Mouse (Mus musculus) gastrocnemius, postnatal 14 days (tissue): ENCODE results near the gene Zfp280b. TPM values are rescaled to one million over a fixed set of nuclear protein-coding genes. Genes with fewer than 3 reads are reported as not detected.
A peak's percentile ranks its signal among the peaks of the same experiment; 100 is the strongest.
"Not testable (repeated sequence)": the region's sequence is repeated elsewhere in the genome, so short reads cannot be mapped to it uniquely, and the experiment has no call there.

Experiments used
- DNase-seq: peaks from one replicate; pipeline ENCODE4 v3.0.0; 2021; ENCODE audit warnings: mixed read lengths
- intact Hi-C: fragments of 180-260 bp; cut with DNase I; formaldehyde crosslinking; loops from one replicate; pipeline ENCODE4 v1.15.1; 2025; ENCODE audit warnings: low total_unique reads
- long read RNA-seq, 2 experiments: library from polyadenylated mRNA; stranded (forward); transcript quantifications; one replicate each; pipeline ENCODE4 v2.0.0; 2021
- total RNA-seq, 2 experiments: library from RNA; stranded (reverse); gene quantifications; 2 replicates each; pipeline ENCODE4 v1.2.3; 2021

Gene Zfp280b
- total RNA-seq, result 1 to 10 TPM; 7.5 TPM
- long read RNA-seq, experiment 1, full-length matches to known transcripts, result 1 of 5 reads
- long read RNA-seq, experiment 1, partial matches to known transcripts, result 0 of 5 reads
- long read RNA-seq, experiment 1, other reads (novel, unspliced or antisense), result 4 of 5 reads
- long read RNA-seq, experiment 2, full-length matches to known transcripts, result 1 of 4 reads
- long read RNA-seq, experiment 2, partial matches to known transcripts, result 0 of 4 reads
- long read RNA-seq, experiment 2, other reads (novel, unspliced or antisense), result 3 of 4 reads

- intact Hi-C loops, result no loop called here
- DNase-seq, result peak; percentile 96
These were observed at the start of gene Zfp280b for GRCm38 (mm10) chr10:76032402-76033118. TSS of gene Zfp280b (plus strand) at chr10:76032650.

- intact Hi-C loops, result no loop called here
- no peak for DNase-seq
These were observed 41.9 kb upstream of the Zfp280b start for GRCm38 (mm10) chr10:75990430-75991042.

DNA sequence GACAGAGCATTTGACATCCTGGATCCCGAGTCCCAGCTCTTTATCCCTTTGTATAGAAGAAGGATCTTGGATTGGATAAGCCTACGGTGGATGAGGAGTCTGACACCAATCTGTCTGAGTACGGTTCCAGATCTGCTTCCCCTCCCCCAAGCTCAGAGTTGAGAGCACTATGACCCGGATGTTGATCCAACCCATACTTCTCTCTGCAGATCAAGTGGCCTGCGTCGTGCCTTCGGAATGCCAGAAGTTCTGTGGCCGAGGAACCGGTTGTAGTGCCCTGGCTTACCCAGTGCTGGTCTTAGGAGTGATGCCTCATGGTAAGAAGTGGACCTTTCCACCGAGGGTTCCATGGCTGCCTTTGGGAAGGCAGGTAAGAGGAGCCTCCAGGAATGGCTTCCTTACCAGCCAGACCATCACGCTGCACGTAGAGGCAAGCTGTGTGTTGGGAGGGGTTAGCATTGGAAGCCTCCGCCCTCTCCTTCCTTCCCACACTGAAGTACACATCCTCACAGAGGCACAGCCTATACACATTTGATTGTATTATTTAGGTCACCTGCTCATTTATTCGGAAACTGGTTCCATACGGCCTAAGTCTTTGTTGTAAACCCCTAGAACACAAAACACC lies 38.7 kb upstream of the Zfp280b start:
- no peak for DNase-seq
- intact Hi-C loops, result no loop called here

- DNase-seq, intact Hi-C loops: not testable (repeated sequence)
These were observed 37.8 kb upstream of the Zfp280b start for GRCm38 (mm10) chr10:75994531-75995210.

- intact Hi-C loops, result no loop called here
- no peak for DNase-seq
These were observed 37.0 kb upstream of the Zfp280b start for GRCm38 (mm10) chr10:75995463-75995862.

DNA sequence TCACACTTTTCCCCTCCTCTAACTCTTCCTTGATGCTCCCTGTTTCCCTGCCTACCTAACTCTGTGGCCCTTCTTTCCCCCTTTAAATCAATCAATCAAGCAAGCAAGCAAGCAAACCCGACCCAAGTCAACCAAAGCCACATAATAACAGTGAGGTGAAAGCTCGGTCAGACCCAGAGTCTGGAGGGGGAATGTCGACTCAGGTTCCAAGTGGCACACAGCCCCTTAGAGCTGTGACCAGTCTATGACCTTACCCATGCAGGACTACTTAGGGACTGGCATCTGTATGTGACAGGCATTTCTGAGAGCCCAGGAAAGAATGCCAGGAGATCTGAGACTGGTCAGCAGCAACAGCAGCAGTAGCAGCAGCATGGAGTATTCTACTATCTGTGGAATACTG lies 36.1 kb upstream of the Zfp280b start:
- DNase-seq, result no peak
- intact Hi-C loops, result no loop called here

DNA sequence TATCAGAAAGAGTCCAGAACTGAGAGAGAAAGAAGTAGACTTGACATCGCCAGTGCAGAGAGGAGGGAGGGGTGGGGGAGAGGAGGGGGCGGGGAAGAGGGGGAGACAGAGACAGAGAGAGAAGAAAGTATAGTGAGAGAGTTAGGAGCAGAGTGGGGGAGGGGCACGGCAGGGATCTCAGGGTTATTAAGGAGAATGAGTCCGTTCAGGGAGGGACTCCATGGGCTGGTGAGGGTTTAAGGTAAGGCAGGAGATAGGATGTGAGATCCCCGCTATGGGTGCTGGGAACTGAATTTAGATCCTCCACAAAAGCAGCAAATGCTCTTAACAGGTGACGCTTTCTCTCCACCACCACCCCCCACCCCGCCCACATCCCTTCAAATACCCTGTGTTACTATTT lies 31.3 kb upstream of the Zfp280b start:
- no peak for DNase-seq

GRCm38 (mm10) chr10:76002101-76002521 lies 30.3 kb upstream of the Zfp280b start:
- peak; percentile 54 for DNase-seq
- intact Hi-C loops, result no loop called here

More for the DNA sequence above, 31.3 kb upstream of the Zfp280b start:
- intact Hi-C loops, result no loop called here

DNA sequence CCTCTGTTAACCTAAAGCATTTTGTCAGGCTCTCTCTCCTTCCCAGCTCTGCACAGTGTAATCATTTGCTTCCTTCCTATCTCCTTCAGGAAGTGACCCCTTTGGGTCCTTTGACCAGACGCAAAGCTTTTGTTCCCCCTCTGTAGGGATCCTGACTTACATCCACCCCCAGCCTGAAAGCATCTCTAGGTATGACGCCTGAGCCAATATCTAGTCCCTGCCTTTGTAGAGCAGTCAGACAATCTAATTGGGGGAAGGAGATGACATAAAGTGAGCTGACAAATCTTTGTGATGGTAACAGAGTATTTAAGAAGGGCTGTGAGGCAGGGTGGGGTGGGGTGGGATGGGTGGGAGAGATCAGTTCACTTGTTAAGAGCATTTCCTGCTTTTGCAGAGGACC lies 29.8 kb upstream of the Zfp280b start:
- intact Hi-C loops, result no loop called here
- DNase-seq, result no peak

DNA sequence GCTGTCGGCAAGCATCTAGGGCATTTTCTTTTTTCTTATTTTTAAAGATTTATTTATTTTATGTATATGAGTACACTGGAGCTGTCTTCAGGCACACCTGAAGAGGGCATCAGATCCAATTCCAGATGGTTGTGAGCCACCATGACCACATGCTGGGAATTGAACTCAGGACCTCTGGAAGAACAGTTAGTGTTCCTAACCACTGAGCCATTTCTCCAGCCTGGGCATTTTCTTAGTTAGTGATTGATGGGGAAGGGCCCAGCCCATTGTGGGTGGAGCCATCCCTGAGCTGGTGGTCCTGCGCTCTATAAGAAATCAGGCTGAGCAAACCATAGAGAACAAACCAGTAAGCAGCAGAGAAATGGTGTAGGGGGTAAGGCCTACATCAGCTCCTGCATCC lies 29.2 kb upstream of the Zfp280b start:
- no peak for DNase-seq

GRCm38 (mm10) chr10:76006385-76006784 lies 26.1 kb upstream of the Zfp280b start:
- intact Hi-C loops, result no loop called here

More for the DNA sequence above, 29.2 kb upstream of the Zfp280b start:
- intact Hi-C loops, result no loop called here

GRCm38 (mm10) chr10:76009812-76010211 lies 22.6 kb upstream of the Zfp280b start:
- no peak for DNase-seq

More at GRCm38 (mm10) chr10:76006385-76006784, 26.1 kb upstream of the Zfp280b start:
- DNase-seq, result no peak

GRCm38 (mm10) chr10:76012922-76013321 lies 19.5 kb upstream of the Zfp280b start:
- intact Hi-C loops, result no loop called here
- DNase-seq, result no peak

More at GRCm38 (mm10) chr10:76009812-76010211, 22.6 kb upstream of the Zfp280b start:
- intact Hi-C loops, result no loop called here

DNA sequence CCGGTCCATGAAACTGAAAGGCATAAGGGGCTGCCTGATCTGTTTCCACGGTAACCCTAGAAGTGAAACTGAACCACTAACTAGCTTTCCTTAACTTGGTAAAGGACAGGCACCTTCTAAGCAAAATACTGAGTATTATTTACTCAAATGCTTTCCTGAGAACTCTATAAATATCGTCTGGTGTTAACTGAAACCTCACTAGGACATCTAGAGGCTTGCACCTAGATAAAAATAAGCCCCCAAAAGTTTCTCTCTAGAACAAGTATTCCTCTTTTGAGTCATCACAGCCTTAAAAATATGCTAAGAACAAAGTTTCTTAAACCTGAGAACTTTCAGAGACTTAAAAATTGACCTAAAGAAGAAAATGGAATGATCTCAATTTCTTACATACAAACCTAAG lies 15.6 kb upstream of the Zfp280b start:
- intact Hi-C loops, result no loop called here
- no peak for DNase-seq

GRCm38 (mm10) chr10:76021728-76022127 lies 10.7 kb upstream of the Zfp280b start:
- intact Hi-C loops, result no loop called here

DNA sequence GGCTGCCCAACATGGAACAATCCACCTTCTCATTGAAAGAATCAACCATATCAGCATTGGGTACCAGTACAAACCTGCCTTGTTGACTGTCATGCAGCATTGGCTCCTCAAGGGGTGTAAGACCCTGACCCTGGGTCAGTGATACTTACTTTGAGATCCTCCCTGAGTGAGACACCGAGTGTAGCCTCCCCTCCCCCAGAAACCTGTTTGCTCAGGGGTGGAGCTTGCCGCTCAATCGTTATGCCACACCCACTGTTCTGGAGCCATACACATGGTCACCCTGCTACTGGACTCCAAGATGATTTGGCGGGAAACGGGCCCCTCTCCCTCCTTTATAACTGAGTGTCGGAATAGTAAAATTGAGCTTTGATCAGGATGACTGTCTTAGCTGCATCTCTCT lies 8.5 kb upstream of the Zfp280b start:
- no peak for DNase-seq
- intact Hi-C loops, result no loop called here

More at GRCm38 (mm10) chr10:76021728-76022127, 10.7 kb upstream of the Zfp280b start:
- no peak for DNase-seq

DNA sequence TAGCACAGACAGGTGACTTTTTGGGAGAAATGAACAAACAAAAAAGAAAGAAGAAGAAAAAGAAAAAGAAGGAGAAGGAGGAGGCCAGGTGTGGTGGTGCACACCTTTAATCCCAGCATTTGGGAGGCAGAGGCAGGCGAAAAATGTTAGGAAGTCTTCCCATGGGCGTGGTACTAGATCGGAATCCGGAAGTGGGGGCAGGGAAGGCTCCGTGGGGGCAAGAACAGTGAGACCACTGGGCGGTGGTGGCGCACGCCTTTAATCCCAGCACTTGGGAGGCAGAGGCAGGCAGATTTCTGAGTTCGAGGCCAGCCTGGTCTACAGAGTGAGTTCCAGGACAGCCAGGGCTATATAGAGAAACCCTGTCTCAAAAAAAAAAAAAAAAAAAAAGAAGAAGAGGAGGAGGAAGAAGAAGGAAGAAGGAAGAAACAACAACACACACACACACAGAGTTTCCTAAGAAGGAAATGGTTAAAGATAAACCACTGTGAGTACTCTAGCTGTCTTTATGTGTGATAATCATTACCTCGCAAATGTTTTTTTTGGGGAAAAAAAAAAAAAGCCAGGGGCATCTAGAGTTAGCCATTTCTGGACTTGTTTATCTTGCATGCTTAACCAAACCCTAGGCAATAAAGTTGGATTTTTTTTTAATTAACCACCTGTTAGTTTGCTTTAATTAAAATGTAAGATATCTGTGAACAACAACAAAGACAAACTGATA lies 6.8 kb upstream of the Zfp280b start:
- intact Hi-C loops, result no loop called here
- no peak for DNase-seq

DNA sequence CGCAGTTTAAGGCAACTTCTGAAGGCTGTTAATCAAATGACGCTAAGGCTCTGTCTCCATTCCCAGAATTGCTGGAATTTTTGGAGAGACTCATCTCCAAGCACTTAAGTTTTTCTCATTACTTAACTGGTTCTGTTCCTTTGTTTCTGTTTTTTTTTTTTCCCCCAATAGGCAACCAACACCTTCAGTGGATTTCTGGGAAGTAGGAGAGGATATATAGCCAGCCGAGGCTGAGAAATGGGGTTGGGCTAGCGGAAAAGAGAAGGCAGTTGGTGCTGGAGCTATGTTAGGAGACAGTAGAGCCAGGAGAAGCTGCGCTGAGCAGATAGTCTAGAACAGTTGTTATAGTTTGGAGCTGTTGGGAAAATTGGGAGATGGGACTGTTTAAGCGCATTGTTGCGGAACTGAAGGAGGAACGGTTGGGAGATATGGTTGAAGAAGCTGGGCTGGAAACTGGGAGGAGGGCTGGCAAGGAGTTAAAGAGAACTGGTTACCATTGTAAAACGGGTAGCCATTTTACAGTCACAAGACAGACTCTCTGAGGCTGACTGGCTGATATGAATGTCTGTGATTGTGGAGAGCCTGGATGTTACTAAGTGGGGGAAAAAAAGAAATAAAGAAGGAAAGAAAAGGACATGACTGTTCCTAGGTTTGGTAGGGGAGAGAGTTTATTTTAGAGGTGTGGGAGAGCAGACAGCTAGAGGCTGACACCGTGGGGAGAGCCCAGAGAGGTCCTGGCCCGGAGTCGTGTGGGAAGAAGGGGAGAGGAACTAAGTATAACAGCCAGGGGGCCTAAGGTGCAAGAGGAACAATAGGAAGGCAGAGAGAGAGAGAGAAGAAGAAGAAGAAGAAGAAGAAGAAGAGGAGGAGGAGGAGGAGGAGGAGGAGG lies 5.1 kb upstream of the Zfp280b start:
- intact Hi-C loops, result no loop called here
- DNase-seq, result no peak
